Mouse (Mus musculus) cortical plate, adult 2 months (tissue): ENCODE results near the gene Rell1. TPM values are rescaled to one million over a fixed set of nuclear protein-coding genes. Genes with fewer than 3 reads are reported as not detected.

ENCODE experiments used
- H3K27ac ChIP-seq: fragments of 200-500 bp; 2 replicates; pipeline ENCODE4 v1.5.1; 2012; ENCODE audit warnings: low read length, control low read depth, inconsistent platforms; ENCODE audit not compliant: insufficient read depth
- H3K4me1 ChIP-seq: fragments of 200-500 bp; 2 replicates; pipeline ENCODE4 v1.6.1; 2011; ENCODE audit warnings: low read length; ENCODE audit not compliant: control insufficient read depth, insufficient read depth
- H3K4me3 ChIP-seq: fragments of 200-500 bp; 2 replicates; pipeline ENCODE4 v1.5.1; 2011; ENCODE audit warnings: mild to moderate bottlenecking, low read length, control low read depth; ENCODE audit not compliant: insufficient read depth
- CTCF ChIP-seq: fragments of 200-500 bp; IDR thresholded peaks from 2 replicates; pipeline ENCODE4 v1.5.1; 2011; ENCODE audit warnings: mild to moderate bottlenecking, control low read depth, low read length; ENCODE audit not compliant: insufficient read depth; ENCODE audit errors: extremely low read depth
- POLR2A ChIP-seq: fragments of 200-500 bp; IDR thresholded peaks from 2 replicates; pipeline ENCODE4 v1.6.1; 2011; ENCODE audit warnings: mild to moderate bottlenecking, low read length, control low read depth; ENCODE audit not compliant: insufficient read depth; ENCODE audit errors: extremely low read depth
- polyA plus RNA-seq: library from polyadenylated mRNA; depleted of rRNA; stranded (reverse); fragments of >200 nt; gene quantifications from 2 replicates; pipeline ENCODE4 v1.2.3, GENCODE M21; 2012; rRNA removed

Gene Rell1
- polyA plus RNA-seq = 14.5 and 14.9 TPM in 2 replicates

DNA sequence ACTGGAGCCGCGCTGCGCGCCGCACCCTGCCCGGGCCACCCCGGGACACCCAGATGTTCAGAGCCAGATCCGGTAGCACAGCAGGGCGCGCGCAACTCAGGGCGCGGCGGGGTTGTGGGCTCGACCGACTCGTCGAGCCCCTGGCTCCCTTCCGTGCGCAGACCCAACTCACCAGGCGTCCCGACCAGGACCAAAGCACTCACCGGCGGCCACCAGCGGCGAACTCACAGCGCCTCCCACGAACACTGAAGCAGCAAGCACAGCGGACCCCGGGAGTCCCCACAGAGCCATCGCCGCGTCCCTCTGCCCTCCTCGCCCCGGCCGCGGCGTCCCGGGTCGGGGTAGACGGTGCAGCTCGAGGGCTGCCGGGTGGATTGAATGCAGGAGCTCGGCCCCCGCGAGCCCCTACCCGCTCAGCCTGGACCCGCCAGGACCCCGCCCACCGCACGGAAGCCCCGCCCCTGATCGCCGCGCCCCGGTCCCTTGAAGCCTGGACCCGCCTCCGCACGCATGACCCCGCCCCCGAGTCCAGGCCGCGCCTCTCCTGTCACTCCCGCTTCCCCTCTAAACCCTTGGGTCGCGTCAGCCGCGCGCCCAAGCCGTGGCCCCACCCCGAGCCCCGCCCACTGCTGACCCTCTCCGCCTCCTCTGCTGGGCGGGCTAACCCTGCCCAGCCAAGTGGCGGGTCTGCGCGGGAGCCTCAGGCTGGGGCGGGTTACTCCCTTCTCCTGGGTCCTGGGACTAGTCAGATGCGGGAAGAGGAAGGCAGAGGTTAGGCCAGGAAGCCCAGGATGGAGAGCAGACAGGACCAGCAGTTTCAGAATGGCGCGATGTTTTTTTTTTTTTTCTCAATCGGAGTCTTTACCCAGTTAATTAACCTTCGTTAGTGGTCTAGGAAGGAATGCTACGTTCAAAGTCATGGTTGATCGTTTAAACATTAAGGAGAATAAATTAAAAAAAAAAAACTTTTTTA, at the start of gene Rell1:
Gene Rell1, minus strand, starts transcription at position 455 of the 973 bp plus-strand sequence.
- TF ChIP-seq POLR2A (0 out of 2 replicates have a peak, but pooled peaks have one; percentile 17), CTCF (no peak)
- peaks cover 1% of the 10 kb centered on the region; the same call in 1 of the 2 replicates for H3K4me1 ChIP-seq
- peak within 1 kb of the TSS; percentile 91 for H3K4me3 ChIP-seq
- peak within 1 kb of the TSS; percentile 75 for H3K27ac ChIP-seq

DNA sequence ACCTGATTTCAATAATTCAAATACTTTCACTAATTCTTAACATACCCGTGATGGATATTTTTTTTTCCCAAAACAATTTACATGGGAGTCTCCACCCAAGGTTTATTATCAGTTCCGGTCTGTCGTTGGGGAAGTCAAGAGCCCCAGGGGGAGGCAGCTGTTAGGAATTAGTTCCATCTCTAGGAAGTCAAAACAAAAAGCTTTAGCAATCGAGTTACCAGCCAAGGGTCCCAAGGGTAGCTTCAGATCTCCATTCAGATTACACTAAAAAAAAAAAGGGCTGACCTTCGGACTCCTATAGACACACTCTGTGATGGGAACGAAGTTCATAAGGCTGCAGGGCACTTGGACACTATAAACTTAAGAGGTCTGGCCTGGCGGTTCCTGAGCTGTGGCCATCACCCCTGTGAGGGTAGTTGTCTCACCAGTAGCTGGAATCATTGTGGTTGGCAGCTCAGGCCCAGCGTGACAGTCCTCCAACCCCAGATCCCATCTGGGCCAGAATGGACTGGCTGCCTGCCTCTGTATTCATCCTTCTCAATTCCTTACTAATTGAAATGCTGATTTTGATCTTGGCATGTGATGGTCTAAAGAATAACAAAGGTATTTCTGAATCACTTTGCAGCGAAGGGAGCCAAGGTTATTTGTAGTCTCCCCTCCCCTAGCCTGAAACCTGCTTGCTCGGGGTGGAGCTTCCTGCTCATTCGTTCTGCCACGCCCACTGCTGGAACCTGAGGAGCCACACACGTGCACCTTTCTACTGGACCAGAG, 44.1 kb upstream of the Rell1 start:
- no peak overlapping the region for H3K27ac ChIP-seq
- H3K4me1 ChIP-seq = no peaks in the 10 kb centered on the region
- no peak for TF ChIP-seq CTCF
- no peak for TF ChIP-seq POLR2A
- H3K4me3 ChIP-seq = no peak overlapping the region

GRCm38 (mm10) chr5:64006548-64006947, 37.9 kb upstream of the Rell1 start:
- no peaks in the 10 kb centered on the region for H3K4me1 ChIP-seq
- no peak for TF ChIP-seq CTCF
- no peak for TF ChIP-seq POLR2A
- no peak overlapping the region for H3K4me3 ChIP-seq
- H3K27ac ChIP-seq = no peak overlapping the region

GRCm38 (mm10) chr5:64003302-64003701, 34.6 kb upstream of the Rell1 start:
- TF ChIP-seq CTCF (no peak), POLR2A (no peak)
- H3K4me3 ChIP-seq = no peak overlapping the region
- H3K4me1 ChIP-seq = no peaks in the 10 kb centered on the region
- H3K27ac ChIP-seq = no peak overlapping the region

- H3K27ac ChIP-seq = no peak overlapping the region
- TF ChIP-seq CTCF = no peak
- no peak for TF ChIP-seq POLR2A
- no peaks in the 10 kb centered on the region for H3K4me1 ChIP-seq
- no peak overlapping the region for H3K4me3 ChIP-seq
Observed at GRCm38 (mm10) chr5:63993865-63994264, 25.2 kb upstream of the Rell1 start.

DNA sequence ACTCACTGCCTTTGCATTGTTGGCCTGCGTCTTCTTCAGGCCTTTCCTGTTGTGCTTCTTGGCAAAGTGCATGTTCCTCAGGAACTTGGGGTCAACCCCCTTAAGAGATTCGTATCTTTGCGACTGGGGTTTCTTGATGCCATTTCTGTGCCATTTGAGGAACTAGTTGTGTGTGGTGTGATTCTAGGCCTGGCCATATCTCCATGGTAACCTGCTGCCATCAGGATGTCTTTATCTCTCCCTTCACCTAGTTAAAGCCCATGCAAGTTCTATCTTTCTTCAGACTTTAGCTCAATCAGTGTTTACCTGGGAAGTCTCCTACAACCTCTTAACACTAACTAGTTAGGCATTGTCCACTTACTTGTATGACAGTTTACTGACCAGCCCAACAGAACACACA, 22.0 kb upstream of the Rell1 start:
- H3K4me1 ChIP-seq = no peaks in the 10 kb centered on the region
- no peak overlapping the region for H3K4me3 ChIP-seq
- no peak for TF ChIP-seq CTCF
- H3K27ac ChIP-seq = no peak overlapping the region

GRCm38 (mm10) chr5:63986337-63986736, 17.6 kb upstream of the Rell1 start:
- H3K4me3 ChIP-seq = no peak overlapping the region
- H3K27ac ChIP-seq = no peak overlapping the region
- TF ChIP-seq CTCF (no peak), POLR2A (no peak)
- H3K4me1 ChIP-seq = no peaks in the 10 kb centered on the region

DNA sequence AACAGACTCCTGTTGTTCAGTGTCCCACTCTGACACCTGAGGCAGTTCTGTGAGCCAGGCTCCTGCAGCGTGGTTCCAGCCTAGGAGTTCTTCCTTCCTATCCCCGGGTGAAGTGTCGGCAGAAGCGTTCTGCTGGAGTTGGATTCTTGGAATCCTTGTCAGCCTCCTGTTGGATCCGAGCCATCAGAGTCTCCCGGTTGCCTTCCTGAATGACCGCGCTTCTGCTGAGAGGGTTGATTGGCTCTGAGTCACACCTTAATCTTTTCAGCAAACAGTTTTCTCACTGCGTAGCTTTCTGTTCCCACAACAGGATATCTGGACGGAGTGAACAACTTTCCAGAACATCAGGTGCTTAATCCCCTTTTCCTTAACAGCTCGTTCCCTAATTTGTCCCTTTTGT, 13.6 kb upstream of the Rell1 start:
- H3K4me3 ChIP-seq = no peak overlapping the region
- no peak overlapping the region for H3K27ac ChIP-seq
- TF ChIP-seq POLR2A = no peak
- no peaks in the 10 kb centered on the region for H3K4me1 ChIP-seq

- Histone ChIP-seq H3K4me1 (peaks cover 1% of the 10 kb centered on the region; the same call in 1 of the 2 replicates), H3K27ac (no peak overlapping the region), H3K4me3 (no peak overlapping the region)
- TF ChIP-seq CTCF (no peak), POLR2A (no peak)
Observed at GRCm38 (mm10) chr5:63970991-63971390, 2.3 kb upstream of the Rell1 start.

- Histone ChIP-seq H3K27ac (no peak overlapping the region), H3K4me3 (no peak overlapping the region)
- TF ChIP-seq CTCF = no peak
- no peak for TF ChIP-seq POLR2A
Observed at GRCm38 (mm10) chr5:63970281-63970732, 1.6 kb upstream of the Rell1 start.

More at GRCm38 (mm10) chr5:63970281-63970732, 1.6 kb upstream of the Rell1 start:
- H3K4me1 ChIP-seq = peaks cover 1% of the 10 kb centered on the region; the same call in 1 of the 2 replicates
